Mouse (Mus musculus): ENCODE results near the gene Golph3.

GRCm38 (mm10) chr15:12360519-12361212 is 39.4 kb downstream of the Golph3 start:
- no peak for TF ChIP-seq CTCF (IDR thresholded peaks at IDR 0.05 in 2 of 3, conservative IDR thresholded peaks at IDR 0.05 in 1 of 3; ENCODE audit: control insufficient read depth in 1 of 3, insufficient read depth in 1 of 3, low read depth in 2 of 3, low read length in 3 of 3, poor library complexity in 1 of 3, severe bottlenecking in 1 of 3)
- no peak for TF ChIP-seq KAT2A (conservative IDR thresholded peaks at IDR 0.05; ENCODE audit: low read depth, low read length)

Measured in MEL (cell line).